Mouse (Mus musculus) natural killer cell, adult 2 months (primary cell): ENCODE measurements around the gene Chst11.

Source experiments
- DNase-seq, 2 experiments: peaks; one replicate each; pipeline ENCODE4 v3.0.0; 2022; ENCODE audit warnings: low spot score in 2 of 2

Chst11 gene

DNA sequence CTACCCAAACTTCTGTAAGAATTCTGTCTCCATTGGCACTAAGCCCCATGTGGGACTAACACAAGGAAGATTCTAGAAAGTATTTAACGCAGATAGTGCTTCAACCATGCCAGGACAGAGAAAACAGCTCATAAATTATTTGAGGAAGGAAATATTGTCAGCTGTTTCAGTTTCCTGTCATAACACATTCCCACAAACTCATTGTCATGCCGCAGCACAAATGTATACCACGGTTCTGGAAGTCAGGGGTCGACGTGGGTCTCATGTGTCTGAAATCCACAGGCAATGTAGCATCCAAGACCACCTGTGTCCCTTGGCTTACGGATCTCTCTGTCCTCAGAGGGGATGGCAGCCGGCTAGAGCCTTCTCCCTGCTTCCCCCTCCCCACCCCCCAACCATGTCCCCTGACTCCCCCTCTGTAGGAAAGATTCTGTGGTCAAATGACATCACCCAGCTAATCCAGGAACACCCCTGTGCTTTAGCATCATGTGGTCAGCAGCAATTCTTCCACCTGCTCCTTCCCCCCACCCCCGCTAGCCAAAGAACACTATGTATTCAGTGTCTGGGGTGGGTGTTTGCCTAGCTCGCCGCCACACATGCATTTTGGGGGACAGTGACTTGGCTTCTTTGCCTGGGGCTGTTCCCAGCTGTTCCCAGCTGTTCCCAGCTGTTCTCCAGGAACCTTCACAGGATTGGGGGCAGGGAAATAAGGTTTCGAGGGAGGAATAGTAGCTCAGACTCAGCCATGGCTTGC is 183.2 kb downstream of the Chst11 start:
- DNase-seq, result no peak

- no peak for DNase-seq
Measured at GRCm38 (mm10) chr10:83169554-83169953, 184.3 kb downstream of the Chst11 start.

DNA sequence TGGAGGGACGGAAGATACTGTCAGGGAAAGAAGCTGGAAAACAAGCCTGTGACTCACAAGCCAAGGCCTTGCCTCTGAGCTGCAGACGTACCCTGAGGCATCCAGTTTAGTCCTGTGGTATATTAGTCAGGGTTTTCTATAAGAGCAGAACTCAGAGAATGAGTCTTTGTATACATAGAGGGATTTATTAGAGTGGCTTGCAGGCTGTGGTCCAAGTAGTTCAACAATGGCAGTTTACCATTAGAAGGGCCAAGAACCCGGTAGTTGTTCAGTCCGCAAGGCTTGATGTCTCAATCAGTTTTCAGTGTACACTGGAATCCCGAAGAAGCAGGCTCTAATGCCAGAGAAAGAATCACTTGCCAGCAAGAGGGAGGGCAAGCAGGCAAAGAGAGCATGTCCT is 192.9 kb downstream of the Chst11 start:
- DNase-seq, result no peak

DNA sequence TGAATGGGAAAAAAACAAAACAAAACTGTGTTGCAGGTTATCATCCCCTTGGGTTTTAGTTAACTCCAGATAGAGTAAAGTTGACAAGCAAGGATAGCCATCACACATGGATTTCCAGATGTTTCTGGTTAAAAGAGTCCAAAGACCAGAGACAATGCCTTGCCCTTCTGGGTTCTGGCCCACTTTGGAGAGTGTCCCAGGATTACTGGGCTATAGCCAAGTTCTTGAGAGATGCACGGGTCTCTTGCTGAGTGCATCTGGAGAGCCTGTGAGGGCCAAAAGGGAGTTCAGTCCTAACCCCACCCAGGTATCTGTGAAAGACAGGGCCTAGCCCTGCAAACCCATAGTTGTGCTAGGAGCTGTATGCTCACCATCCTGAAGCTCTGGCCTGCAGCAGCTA is 193.4 kb downstream of the Chst11 start:
- DNase-seq, result no peak

DNA sequence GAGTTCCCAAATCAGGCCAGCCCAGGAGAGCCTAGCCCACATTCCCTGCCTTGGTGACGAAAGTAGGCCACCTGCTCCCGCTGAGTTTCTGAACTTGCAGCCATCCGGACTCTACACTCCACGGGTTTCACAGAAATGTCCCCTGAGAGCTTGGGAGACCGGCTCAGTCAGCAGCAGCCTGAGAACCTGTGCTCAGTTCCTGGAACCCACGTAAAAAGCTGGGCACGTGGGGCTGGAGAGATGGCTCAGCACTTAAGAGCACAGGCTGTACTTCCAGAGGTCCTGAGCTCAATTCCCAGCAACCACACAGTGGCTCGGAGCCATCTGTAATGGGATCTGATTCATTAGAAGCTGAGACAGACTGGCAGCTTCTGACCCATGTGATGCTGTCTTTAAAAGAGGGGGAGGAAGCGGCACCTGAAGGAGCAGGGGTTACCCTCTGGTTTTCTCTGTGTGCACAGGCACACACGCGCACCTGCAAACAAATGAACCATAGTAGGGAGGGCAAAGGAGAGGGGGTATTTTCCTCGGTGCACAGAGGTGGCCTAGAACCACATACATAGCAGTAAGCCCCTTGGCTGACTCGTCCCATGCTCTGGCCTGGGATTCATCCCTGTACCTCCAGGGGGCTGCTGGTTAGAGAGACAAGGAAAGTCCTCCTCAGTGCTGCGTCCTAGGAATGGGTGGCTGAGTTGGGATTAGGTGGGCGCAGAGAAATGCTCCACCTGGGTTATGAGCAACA is 196.7 kb downstream of the Chst11 start:
- no peak for DNase-seq

DNA sequence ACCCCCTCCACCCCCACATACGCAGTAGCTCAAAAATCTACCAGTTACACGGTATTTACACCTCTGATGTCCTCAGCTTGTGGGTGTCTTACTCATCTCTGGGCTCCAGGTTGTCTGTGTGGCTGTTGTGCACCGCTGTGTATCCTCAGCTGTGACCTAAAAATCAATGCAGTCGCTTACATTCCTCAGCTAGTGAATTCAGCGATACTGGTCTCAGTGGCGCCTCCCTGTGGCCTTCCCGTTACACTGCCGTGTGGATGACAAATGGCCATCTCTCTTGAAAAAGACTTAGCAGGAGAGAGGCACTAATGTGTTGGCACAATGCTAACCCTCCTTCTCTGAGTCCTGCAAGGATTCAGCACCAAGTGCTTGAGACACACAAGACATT is 197.3 kb downstream of the Chst11 start:
- DNase-seq, result peak; percentile 50 to 61

GRCm38 (mm10) chr10:83183634-83184479 is 198.6 kb downstream of the Chst11 start:
- DNase-seq, result peak in 1 of 2 experiments; percentile 14

DNA sequence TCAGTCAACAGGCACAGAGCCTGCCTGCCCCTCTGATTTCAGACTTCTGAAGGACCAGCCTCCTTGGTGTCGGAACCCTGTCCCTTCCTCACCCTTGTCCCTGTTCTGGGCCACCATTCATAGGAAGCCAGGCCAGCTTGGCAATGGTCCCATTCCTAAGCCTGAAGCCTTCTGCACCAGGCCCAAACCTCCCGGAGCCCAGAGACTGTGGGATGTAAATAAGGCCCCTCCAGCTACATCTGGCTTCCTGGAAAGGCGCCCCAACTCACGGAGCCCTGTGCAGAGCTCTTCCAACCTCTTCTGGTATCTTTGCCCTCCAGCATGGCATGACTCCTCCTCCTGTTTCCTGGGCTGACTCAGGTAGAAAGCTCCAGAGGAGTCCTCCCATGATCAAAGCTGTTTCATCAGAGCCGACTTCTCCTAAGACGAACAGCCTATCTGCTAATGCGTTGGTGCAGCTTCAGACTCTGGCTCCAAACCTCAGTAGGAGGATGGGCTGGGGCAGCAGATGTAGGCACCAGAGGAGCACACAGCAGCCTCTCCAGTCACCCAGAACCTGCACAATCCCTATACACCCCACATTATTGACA is 199.3 kb downstream of the Chst11 start:
- no peak for DNase-seq

DNA sequence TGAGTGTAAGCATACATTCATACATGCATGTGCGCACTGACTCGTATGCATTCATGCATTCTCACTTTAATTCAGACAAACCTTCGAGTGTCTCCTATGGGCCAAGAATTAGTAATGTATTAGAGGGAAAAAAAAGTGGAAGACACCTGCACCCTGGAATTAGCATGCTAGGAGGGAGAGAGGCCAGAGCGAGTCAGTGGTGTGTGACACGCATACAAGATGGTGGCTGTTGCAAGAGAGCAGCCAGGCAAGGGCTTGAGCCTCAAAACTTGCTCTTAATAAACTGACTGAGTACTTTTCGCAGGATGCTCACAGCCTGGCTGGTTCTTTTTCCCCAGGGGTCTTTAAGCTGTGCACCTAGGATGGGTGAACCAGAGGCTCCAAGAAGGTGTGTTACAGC is 199.8 kb downstream of the Chst11 start:
- no peak for DNase-seq

GRCm38 (mm10) chr10:83186167-83186566 is 200.9 kb downstream of the Chst11 start:
- DNase-seq, result no peak

- DNase-seq, result no peak
Measured at GRCm38 (mm10) chr10:83186984-83187383, 201.7 kb downstream of the Chst11 start.

DNA sequence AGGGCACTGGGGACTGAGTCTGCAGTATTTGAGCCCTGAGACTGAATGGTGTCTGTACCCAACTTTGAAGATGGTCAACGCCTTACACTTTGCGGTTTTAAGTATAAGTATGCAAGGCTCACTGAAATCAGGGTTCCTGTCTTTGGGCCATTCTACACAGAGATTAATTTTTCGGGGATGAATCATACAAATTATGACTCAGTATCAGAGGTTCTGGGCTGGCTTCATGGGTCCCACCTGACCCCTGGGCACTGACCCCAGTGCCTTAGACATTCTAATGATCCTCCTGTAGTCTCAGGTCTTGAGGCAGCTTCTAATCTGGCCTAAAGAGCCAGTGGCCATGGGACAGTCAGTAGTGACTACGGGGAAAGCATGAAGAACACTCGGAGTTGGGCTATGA is 203.8 kb downstream of the Chst11 start:
- no peak for DNase-seq

- DNase-seq, result no peak
Measured at GRCm38 (mm10) chr10:83191476-83191875, 206.2 kb downstream of the Chst11 start.

DNA sequence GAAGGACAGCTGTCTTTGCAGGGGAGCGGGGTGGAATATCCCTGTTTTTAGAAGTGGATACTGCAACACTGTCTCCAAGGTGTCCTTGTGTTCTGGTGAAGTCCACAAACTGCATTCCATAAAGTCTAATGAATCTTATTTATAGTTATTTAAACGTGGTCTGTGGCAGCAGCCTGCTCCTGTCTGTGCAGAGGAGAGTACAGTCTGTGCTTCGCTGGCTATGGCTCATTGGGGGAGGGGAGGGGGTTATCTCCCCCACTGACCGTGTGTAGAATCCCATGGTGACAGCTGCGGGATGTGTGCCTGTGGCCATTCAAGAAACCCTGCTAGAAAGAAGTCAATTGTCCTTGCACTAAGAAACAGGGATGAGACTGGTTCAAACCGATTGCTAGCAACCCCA is 206.7 kb downstream of the Chst11 start:
- no peak for DNase-seq

DNA sequence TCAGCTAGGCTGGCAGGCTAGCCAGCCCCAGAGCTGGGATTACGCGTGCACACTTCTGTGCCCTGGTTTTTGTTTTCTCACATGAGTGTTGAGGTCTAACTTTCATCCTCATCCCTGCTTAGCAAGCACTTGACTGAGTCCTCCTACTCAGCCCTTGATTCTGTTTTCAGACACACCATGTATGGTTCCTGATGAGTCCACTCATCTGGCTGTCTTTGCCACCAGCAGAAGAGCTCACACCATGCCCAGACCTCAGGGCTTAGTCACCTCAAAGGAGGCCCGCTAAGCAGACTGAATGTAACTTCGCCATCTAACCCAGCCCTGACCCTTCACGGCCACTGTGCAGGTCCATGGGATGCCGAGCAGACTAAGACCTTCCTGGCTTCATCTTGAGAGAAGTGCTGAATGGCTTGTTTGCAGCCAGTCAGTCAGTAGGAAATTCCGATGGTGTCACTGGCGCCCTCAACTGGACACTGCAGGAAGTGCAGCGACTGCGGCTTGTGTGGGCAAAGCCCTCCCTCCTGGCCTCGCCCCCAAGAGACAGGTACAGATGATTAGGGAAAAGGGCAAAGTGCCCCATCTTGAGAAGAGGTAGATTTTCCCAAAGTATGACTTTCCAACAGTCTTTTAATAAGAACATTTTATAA is 212.5 kb downstream of the Chst11 start:
- peak; percentile 70 to 79 for DNase-seq

DNA sequence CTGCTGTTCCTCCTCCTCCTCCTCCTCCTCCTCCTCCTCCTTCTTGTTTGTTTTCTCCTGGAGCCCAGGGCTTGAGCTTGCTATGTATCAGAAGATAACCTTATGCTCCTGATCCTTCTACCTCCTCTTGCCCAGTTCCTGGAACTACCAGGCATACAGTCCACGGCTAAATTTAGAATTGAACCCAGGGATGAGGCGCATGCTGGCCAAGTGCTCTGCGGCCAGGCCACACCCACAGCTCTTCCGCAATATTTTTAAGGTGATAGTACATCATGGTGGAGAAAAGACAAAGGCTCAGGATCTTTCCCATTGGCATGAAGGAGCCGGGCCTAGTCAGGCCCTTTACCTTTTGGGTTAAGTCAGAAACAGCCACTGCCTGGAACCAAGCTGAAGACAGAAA is 213.4 kb downstream of the Chst11 start:
- no peak for DNase-seq

GRCm38 (mm10) chr10:83199290-83199689 is 214.0 kb downstream of the Chst11 start:
- DNase-seq, result no peak

DNA sequence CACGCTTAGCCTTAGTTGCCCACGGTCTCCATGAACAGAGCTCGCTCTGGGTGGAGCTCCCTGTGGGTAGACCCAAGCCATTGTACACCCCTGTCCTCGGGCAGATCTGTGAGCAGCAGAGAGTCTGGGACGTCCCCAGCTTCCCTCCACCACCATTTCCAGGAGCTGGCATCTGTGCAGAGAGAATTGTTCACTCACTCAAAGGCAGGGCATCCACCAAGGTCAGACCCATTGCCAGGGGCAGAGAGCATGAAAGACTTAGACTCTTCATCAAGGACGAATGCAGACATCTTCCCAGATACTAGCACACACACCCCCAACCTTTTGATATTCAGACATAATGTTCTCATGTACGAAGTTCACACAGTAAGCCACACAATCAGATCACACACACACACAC is 216.2 kb downstream of the Chst11 start:
- no peak for DNase-seq

DNA sequence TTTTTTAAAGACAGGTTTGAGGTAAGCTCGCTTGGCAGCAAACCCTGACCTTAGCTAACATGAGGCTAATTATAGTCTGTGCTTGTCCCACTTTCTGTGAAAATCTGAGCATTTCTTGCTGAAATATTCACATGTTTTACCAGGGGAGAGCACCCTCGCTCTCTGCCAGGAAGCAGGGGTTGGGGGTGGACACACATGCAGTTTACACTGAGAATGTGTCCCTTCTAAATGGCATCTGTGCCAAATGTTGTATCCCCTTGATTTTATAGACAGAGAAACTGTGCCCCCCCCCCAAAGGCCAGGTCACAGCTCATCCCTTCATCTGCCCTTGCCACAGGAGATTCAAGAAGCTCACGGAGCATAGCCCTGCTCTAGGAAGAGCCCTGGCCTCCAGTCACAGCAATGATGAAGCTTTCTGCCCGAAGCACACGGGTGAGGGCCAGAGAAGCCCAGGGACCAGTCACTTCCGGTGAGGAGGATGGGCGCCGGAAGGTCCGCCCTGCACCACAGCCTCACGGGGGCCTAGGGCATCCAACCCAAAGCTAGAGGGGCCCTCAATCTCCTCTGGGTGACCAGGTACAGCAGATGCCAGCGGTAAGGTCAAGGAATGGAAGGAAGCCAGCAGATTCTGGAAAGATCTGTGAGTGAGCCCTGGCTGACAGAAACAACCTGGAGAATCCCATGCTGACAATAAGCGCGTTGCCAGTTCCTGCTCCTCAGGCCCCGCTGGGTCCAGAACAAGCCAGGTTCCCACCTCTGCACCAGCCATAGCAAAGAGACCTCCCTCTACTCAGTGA is 217.8 kb downstream of the Chst11 start:
- DNase-seq, result no peak

GRCm38 (mm10) chr10:83208436-83208835 is 223.1 kb downstream of the Chst11 start:
- no peak for DNase-seq

DNA sequence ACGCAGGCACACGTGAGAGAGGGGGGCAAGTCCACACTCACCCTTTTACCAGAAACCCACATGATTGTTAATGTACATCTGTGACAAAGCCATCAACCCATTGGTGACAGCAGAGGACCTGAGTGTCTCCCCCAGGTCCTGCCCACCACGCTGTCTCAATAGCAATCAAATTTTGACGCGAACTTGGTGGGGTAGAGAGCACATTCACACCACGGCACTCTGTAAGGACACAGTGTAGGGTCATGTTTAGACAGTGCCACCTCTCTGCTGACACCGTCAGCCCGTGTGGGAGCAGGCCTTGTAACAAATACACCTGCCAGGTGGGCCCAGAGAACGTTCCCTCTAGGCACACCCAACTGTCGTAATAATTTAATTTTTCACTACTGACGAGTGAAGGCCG is 224.1 kb downstream of the Chst11 start:
- no peak for DNase-seq
